Mouse (Mus musculus): ENCODE results near the gene Fam189a1. TPM values are rescaled to one million over a fixed set of nuclear protein-coding genes. Genes with fewer than 3 reads are reported as not detected.

The Fam189a1 gene
- polyA plus RNA-seq, 1 experiment from 2014 or later: 0.26 TPM

- Histone ChIP-seq H3K4me3 (ENCODE audit: low read length) (no peak overlapping the region), H3K4me2 (ENCODE audit: low read depth, low read length) (no peak overlapping the region), H3K9ac (ENCODE audit: low read length) (no peak overlapping the region), H3K27me3 (ENCODE audit: control insufficient read depth, insufficient read depth, low read length) (no peaks in the 10 kb centered on the region), H3K27ac (ENCODE audit: low read length) (no peak overlapping the region), H3K9me3 (replicated peaks; ENCODE audit: control insufficient read depth, low read length) (no peaks in the 10 kb centered on the region; the same call in 1 of the 2 replicates), H3K36me3 (ENCODE audit: control insufficient read depth, insufficient read depth) (no peaks in the 10 kb centered on the region), H3K4me1 (ENCODE audit: control insufficient read depth, insufficient read depth, low read length) (no peaks in the 10 kb centered on the region)
- WGBS: 73% methylated on average over 3 of the region's 3 CpGs
- no peak for ATAC-seq (replicated peaks; ENCODE audit: extremely low read depth, insufficient read depth, low FRiP score)
Measured at GRCm38 (mm10) chr7:64905506-64905905, 250.9 kb downstream of the Fam189a1 start.

DNA sequence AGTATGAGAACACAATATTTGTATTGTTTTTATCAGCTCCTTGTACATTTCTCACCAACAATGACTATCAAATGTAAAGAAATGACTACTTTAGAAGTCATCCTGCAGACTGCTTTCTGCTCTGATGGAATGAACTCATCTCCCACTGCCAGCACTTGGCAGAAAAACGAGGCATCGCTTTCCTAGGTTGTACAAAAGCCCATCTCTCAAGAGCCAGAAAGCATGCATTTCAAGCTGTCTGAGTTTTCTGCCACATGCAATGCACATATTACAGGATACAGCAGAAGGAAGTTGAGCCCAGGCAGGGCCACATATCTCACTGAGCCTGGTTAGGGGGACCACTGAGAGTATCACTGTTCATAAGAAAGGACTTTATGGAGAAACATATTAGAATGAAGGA is 256.1 kb downstream of the Fam189a1 start:
- Histone ChIP-seq H3K9ac (ENCODE audit: low read length) (no peak overlapping the region), H3K36me3 (ENCODE audit: control insufficient read depth, insufficient read depth) (no peaks in the 10 kb centered on the region), H3K4me2 (ENCODE audit: low read depth, low read length) (no peak overlapping the region), H3K27me3 (ENCODE audit: control insufficient read depth, insufficient read depth, low read length) (no peaks in the 10 kb centered on the region), H3K4me3 (ENCODE audit: low read length) (no peak overlapping the region), H3K4me1 (ENCODE audit: control insufficient read depth, insufficient read depth, low read length) (no peaks in the 10 kb centered on the region), H3K27ac (ENCODE audit: low read length) (no peak overlapping the region), H3K9me3 (replicated peaks; ENCODE audit: control insufficient read depth, low read length) (no peaks in the 10 kb centered on the region)
- ATAC-seq (replicated peaks; ENCODE audit: extremely low read depth, insufficient read depth, low FRiP score): no peak
- WGBS: 65% methylated on average over 2 of the region's 2 CpGs

DNA sequence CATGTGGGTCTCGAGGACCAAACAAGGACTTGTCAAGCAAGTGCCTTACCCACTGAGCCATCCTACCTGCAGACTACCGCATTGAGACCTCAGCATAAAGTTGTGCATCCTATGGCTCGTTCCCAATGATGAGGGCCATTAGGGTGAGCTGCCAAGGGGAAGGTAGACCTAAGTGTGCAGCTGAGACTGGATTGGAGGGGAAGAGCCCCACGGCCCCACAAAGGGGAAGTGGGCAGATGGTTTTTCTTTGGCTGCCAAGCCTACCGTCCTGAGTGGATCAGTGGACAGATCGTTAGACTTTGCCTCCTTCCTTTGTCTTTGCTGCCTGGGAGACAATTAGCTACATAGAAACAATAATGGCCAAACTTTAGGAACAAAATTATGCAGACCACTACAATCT is 259.8 kb downstream of the Fam189a1 start:
- H3K9ac ChIP-seq (ENCODE audit: low read length): no peak overlapping the region
- H3K27ac ChIP-seq (ENCODE audit: low read length): no peak overlapping the region
- H3K4me3 ChIP-seq (ENCODE audit: low read length): no peak overlapping the region
- no peaks in the 10 kb centered on the region; the same call in 1 of the 2 replicates for H3K4me1 ChIP-seq (ENCODE audit: control insufficient read depth, insufficient read depth, low read length)
- no peak overlapping the region for H3K4me2 ChIP-seq (ENCODE audit: low read depth, low read length)
- ATAC-seq (replicated peaks; ENCODE audit: extremely low read depth, insufficient read depth, low FRiP score): no peak
- H3K27me3 ChIP-seq (ENCODE audit: control insufficient read depth, insufficient read depth, low read length): no peaks in the 10 kb centered on the region
- no peaks in the 10 kb centered on the region for H3K9me3 ChIP-seq (replicated peaks; ENCODE audit: control insufficient read depth, low read length)
- 80% methylated on average over 6 of the region's 6 CpGs for WGBS
- no peaks in the 10 kb centered on the region for H3K36me3 ChIP-seq (ENCODE audit: control insufficient read depth, insufficient read depth)

DNA sequence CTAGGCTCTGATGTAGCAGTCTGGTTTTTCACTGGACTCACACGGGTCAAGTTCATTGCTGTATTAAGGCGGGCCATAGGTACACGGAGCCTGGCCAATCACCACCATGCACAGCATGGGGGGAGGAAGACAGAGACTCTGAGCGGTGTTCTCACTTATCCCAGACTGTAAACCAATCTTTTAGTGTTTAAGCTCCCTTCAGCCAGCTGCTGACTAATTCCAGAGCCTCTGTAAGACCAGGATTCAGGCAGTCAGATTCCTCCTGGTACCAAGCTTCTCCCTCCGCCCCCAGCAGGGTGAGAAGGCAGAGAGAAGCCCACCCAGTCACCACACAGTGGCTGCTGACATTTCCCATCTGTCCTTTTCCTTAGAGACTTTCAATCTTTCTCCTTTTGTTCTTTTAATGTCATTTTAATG is 260.7 kb downstream of the Fam189a1 start:
- Histone ChIP-seq H3K4me3 (ENCODE audit: low read length) (no peak overlapping the region), H3K36me3 (ENCODE audit: control insufficient read depth, insufficient read depth) (no peaks in the 10 kb centered on the region), H3K9ac (ENCODE audit: low read length) (no peak overlapping the region), H3K9me3 (replicated peaks; ENCODE audit: control insufficient read depth, low read length) (no peaks in the 10 kb centered on the region), H3K27me3 (ENCODE audit: control insufficient read depth, insufficient read depth, low read length) (no peaks in the 10 kb centered on the region), H3K4me1 (ENCODE audit: control insufficient read depth, insufficient read depth, low read length) (peaks cover 4% of the 10 kb centered on the region; the same call in 1 of the 2 replicates), H3K27ac (ENCODE audit: low read length) (no peak overlapping the region), H3K4me2 (ENCODE audit: low read depth, low read length) (no peak overlapping the region)
- no peak for ATAC-seq (replicated peaks; ENCODE audit: extremely low read depth, insufficient read depth, low FRiP score)
- 45% methylated on average over 5 of the region's 5 CpGs for WGBS

- Histone ChIP-seq H3K4me3 (ENCODE audit: low read length) (no peak overlapping the region), H3K4me2 (ENCODE audit: low read depth, low read length) (no peak overlapping the region), H3K36me3 (ENCODE audit: control insufficient read depth, insufficient read depth) (no peaks in the 10 kb centered on the region), H3K9me3 (replicated peaks; ENCODE audit: control insufficient read depth, low read length) (no peaks in the 10 kb centered on the region), H3K4me1 (ENCODE audit: control insufficient read depth, insufficient read depth, low read length) (peaks cover 15% of the 10 kb centered on the region; the same call in 1 of the 2 replicates), H3K27me3 (ENCODE audit: control insufficient read depth, insufficient read depth, low read length) (no peaks in the 10 kb centered on the region), H3K27ac (ENCODE audit: low read length) (peak overlapping the region; percentile 76), H3K9ac (ENCODE audit: low read length) (no peak overlapping the region)
- peak; percentile 79 for ATAC-seq (replicated peaks; ENCODE audit: extremely low read depth, insufficient read depth, low FRiP score)
- WGBS: 27% methylated on average over 3 of the region's 3 CpGs
Measured at GRCm38 (mm10) chr7:64891139-64891538, 265.2 kb downstream of the Fam189a1 start.

GRCm38 (mm10) chr7:64889919-64890318 is 266.5 kb downstream of the Fam189a1 start:
- Histone ChIP-seq H3K4me1 (ENCODE audit: control insufficient read depth, insufficient read depth, low read length) (peaks cover 15% of the 10 kb centered on the region; the same call in 1 of the 2 replicates), H3K4me2 (ENCODE audit: low read depth, low read length) (no peak overlapping the region), H3K27ac (ENCODE audit: low read length) (peak overlapping the region; percentile 34; the same call in 1 of the 2 replicates), H3K9ac (ENCODE audit: low read length) (no peak overlapping the region), H3K9me3 (replicated peaks; ENCODE audit: control insufficient read depth, low read length) (no peaks in the 10 kb centered on the region), H3K4me3 (ENCODE audit: low read length) (no peak overlapping the region), H3K27me3 (ENCODE audit: control insufficient read depth, insufficient read depth, low read length) (no peaks in the 10 kb centered on the region), H3K36me3 (ENCODE audit: control insufficient read depth, insufficient read depth) (no peaks in the 10 kb centered on the region)
- ATAC-seq (replicated peaks; ENCODE audit: extremely low read depth, insufficient read depth, low FRiP score): peak; percentile 68
- 49% methylated on average over 9 of the region's 9 CpGs for WGBS

- no peaks in the 10 kb centered on the region for H3K36me3 ChIP-seq (ENCODE audit: control insufficient read depth, insufficient read depth)
- no peaks in the 10 kb centered on the region for H3K9me3 ChIP-seq (replicated peaks; ENCODE audit: control insufficient read depth, low read length)
- peaks cover under 1% of the 10 kb centered on the region; the same call in 1 of the 2 replicates for H3K4me1 ChIP-seq (ENCODE audit: control insufficient read depth, insufficient read depth, low read length)
- H3K4me2 ChIP-seq (ENCODE audit: low read depth, low read length): no peak overlapping the region
- H3K27ac ChIP-seq (ENCODE audit: low read length): no peak overlapping the region
- 60% methylated on average over 11 of the region's 11 CpGs for WGBS
- no peak overlapping the region for H3K4me3 ChIP-seq (ENCODE audit: low read length)
- no peak for ATAC-seq (replicated peaks; ENCODE audit: extremely low read depth, insufficient read depth, low FRiP score)
- H3K9ac ChIP-seq (ENCODE audit: low read length): no peak overlapping the region
- H3K27me3 ChIP-seq (ENCODE audit: control insufficient read depth, insufficient read depth, low read length): no peaks in the 10 kb centered on the region
Measured at GRCm38 (mm10) chr7:64884187-64884862, 272.0 kb downstream of the Fam189a1 start.

DNA sequence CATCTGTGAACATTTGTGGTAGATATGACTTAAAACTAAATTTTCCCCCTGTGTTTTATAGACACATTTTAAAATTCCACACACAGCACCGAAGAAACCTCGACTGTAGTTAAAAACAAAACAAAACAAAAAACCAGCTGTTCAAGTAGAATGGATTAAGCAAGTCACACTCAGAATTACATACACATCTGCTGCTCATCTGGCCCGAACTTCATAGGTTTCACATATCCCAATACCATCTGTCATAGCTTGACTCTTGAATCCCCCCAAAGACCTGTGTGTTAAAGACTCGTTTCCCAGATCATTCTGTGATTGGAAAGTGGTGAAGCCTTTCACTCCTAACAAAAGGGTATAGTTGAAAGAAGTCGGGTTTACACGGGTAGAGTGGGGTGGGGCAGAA is 274.1 kb downstream of the Fam189a1 start:
- no peak overlapping the region for H3K9ac ChIP-seq (ENCODE audit: low read length)
- no peaks in the 10 kb centered on the region for H3K4me1 ChIP-seq (ENCODE audit: control insufficient read depth, insufficient read depth, low read length)
- H3K4me3 ChIP-seq (ENCODE audit: low read length): no peak overlapping the region
- no peaks in the 10 kb centered on the region for H3K27me3 ChIP-seq (ENCODE audit: control insufficient read depth, insufficient read depth, low read length)
- no peaks in the 10 kb centered on the region for H3K36me3 ChIP-seq (ENCODE audit: control insufficient read depth, insufficient read depth)
- WGBS: 75% methylated on average over 6 of the region's 6 CpGs
- H3K9me3 ChIP-seq (replicated peaks; ENCODE audit: control insufficient read depth, low read length): no peaks in the 10 kb centered on the region
- no peak for ATAC-seq (replicated peaks; ENCODE audit: extremely low read depth, insufficient read depth, low FRiP score)
- H3K4me2 ChIP-seq (ENCODE audit: low read depth, low read length): no peak overlapping the region
- H3K27ac ChIP-seq (ENCODE audit: low read length): no peak overlapping the region

DNA sequence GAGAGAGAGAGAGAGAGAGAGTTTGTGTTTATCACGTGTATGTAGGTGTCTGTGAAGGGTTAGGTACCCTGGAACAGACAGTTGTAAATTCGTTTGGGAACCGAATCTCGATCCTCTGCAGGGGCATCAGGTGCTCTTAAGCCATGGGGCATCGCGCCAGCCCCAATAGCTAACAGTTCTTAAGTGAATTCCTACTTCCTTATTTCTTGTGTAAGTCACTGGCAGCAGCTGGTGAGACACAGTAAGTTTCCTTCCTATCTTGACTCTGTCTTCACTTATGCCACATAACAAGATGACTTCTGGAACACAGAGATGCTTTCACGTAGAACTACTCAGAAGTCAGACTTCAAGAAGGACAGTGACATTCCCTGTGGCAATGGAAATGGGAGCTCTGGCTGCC is 275.0 kb downstream of the Fam189a1 start:
- no peaks in the 10 kb centered on the region for H3K4me1 ChIP-seq (ENCODE audit: control insufficient read depth, insufficient read depth, low read length)
- H3K27ac ChIP-seq (ENCODE audit: low read length): no peak overlapping the region
- no peak for ATAC-seq (replicated peaks; ENCODE audit: extremely low read depth, insufficient read depth, low FRiP score)
- H3K36me3 ChIP-seq (ENCODE audit: control insufficient read depth, insufficient read depth): no peaks in the 10 kb centered on the region
- no peak overlapping the region for H3K4me2 ChIP-seq (ENCODE audit: low read depth, low read length)
- H3K9ac ChIP-seq (ENCODE audit: low read length): no peak overlapping the region
- no peak overlapping the region for H3K4me3 ChIP-seq (ENCODE audit: low read length)
- no peaks in the 10 kb centered on the region for H3K9me3 ChIP-seq (replicated peaks; ENCODE audit: control insufficient read depth, low read length)
- H3K27me3 ChIP-seq (ENCODE audit: control insufficient read depth, insufficient read depth, low read length): 0 out of 2 replicates have a peak, but pooled peaks cover under 1% of the 10 kb centered on the region
- WGBS: 61% methylated on average over 7 of the region's 7 CpGs

Data from heart, embryonic 16.5 days (tissue).